Mouse (Mus musculus): ENCODE measurements at regions not wholly inside any gene's neighbourhood (a gene's known extent, or its start where the extent isn't known, plus 50 kb on each side); places are given as distances from the start of the nearest gene placed in this dataset.

- Histone ChIP-seq H3K4me1 (replicated peaks; ENCODE audit: control insufficient read depth, insufficient read depth, low read length) (no peaks in the 10 kb centered on the region), H3K27ac (ENCODE audit: low read length) (peak overlapping the region; percentile 47), H3K9ac (ENCODE audit: low read length) (no peak overlapping the region), H3K27me3 (ENCODE audit: control insufficient read depth, insufficient read depth, low read depth, low read length) (no peaks in the 10 kb centered on the region), H3K36me3 (ENCODE audit: control insufficient read depth, insufficient read depth, low read length) (no peaks in the 10 kb centered on the region), H3K9me3 (ENCODE audit: control insufficient read depth, low read length) (no peaks in the 10 kb centered on the region), H3K4me3 (ENCODE audit: low read length) (no peak overlapping the region), H3K4me2 (ENCODE audit: low read depth, low read length) (no peak overlapping the region)
- WGBS: 65% methylated on average over 6 of the region's 6 CpGs
- peak; percentile 57; the same call in 1 of the 2 replicates for ATAC-seq (ENCODE audit: low read depth)
Observed at GRCm38 (mm10) chr17:67569865-67570264, 62.7 kb downstream of the Lrrc30 start.

GRCm38 (mm10) chr17:67566216-67566615 is 66.3 kb downstream of the Lrrc30 start:
- no peak overlapping the region for H3K4me2 ChIP-seq (ENCODE audit: low read depth, low read length)
- no peak overlapping the region for H3K4me3 ChIP-seq (ENCODE audit: low read length)
- ATAC-seq (ENCODE audit: low read depth): 0 out of 2 replicates have a peak, but pooled peaks have one; percentile 30
- no peak overlapping the region for H3K27ac ChIP-seq (ENCODE audit: low read length)
- H3K27me3 ChIP-seq (ENCODE audit: control insufficient read depth, insufficient read depth, low read depth, low read length): no peaks in the 10 kb centered on the region
- whole genome bisulfite sequencing: 65% methylated on average over 11 of the region's 11 CpGs
- no peak overlapping the region for H3K9ac ChIP-seq (ENCODE audit: low read length)
- no peaks in the 10 kb centered on the region for H3K36me3 ChIP-seq (ENCODE audit: control insufficient read depth, insufficient read depth, low read length)
- no peaks in the 10 kb centered on the region for H3K9me3 ChIP-seq (ENCODE audit: control insufficient read depth, low read length)
- H3K4me1 ChIP-seq (replicated peaks; ENCODE audit: control insufficient read depth, insufficient read depth, low read length): no peaks in the 10 kb centered on the region

GRCm38 (mm10) chr17:67565746-67566145 is 66.8 kb downstream of the Lrrc30 start:
- H3K27me3 ChIP-seq (ENCODE audit: control insufficient read depth, insufficient read depth, low read depth, low read length): no peaks in the 10 kb centered on the region
- no peak overlapping the region for H3K9ac ChIP-seq (ENCODE audit: low read length)
- H3K36me3 ChIP-seq (ENCODE audit: control insufficient read depth, insufficient read depth, low read length): no peaks in the 10 kb centered on the region
- H3K4me1 ChIP-seq (replicated peaks; ENCODE audit: control insufficient read depth, insufficient read depth, low read length): no peaks in the 10 kb centered on the region
- no peak for ATAC-seq (ENCODE audit: low read depth)
- H3K4me3 ChIP-seq (ENCODE audit: low read length): no peak overlapping the region
- no peak overlapping the region for H3K4me2 ChIP-seq (ENCODE audit: low read depth, low read length)
- no peaks in the 10 kb centered on the region for H3K9me3 ChIP-seq (ENCODE audit: control insufficient read depth, low read length)
- peak overlapping the region; percentile 47; the same call in 1 of the 2 replicates for H3K27ac ChIP-seq (ENCODE audit: low read length)
- WGBS: 47% methylated on average over 3 of the region's 3 CpGs

GRCm38 (mm10) chr17:67564845-67565244 is 67.7 kb downstream of the Lrrc30 start:
- Histone ChIP-seq H3K27ac (ENCODE audit: low read length) (peak overlapping the region; percentile 75), H3K9me3 (ENCODE audit: control insufficient read depth, low read length) (no peaks in the 10 kb centered on the region), H3K4me1 (replicated peaks; ENCODE audit: control insufficient read depth, insufficient read depth, low read length) (no peaks in the 10 kb centered on the region), H3K9ac (ENCODE audit: low read length) (no peak overlapping the region), H3K4me2 (ENCODE audit: low read depth, low read length) (no peak overlapping the region), H3K4me3 (ENCODE audit: low read length) (no peak overlapping the region), H3K27me3 (ENCODE audit: control insufficient read depth, insufficient read depth, low read depth, low read length) (no peaks in the 10 kb centered on the region), H3K36me3 (ENCODE audit: control insufficient read depth, insufficient read depth, low read length) (no peaks in the 10 kb centered on the region)
- ATAC-seq (ENCODE audit: low read depth): peak; percentile 69
- 39% methylated on average over 3 of the region's 3 CpGs for WGBS

GRCm38 (mm10) chr17:67563036-67563435 is 69.5 kb downstream of the Lrrc30 start:
- no peaks in the 10 kb centered on the region for H3K36me3 ChIP-seq (ENCODE audit: control insufficient read depth, insufficient read depth, low read length)
- H3K4me3 ChIP-seq (ENCODE audit: low read length): no peak overlapping the region
- H3K4me2 ChIP-seq (ENCODE audit: low read depth, low read length): no peak overlapping the region
- H3K9me3 ChIP-seq (ENCODE audit: control insufficient read depth, low read length): no peaks in the 10 kb centered on the region
- ATAC-seq (ENCODE audit: low read depth): no peak
- H3K27ac ChIP-seq (ENCODE audit: low read length): no peak overlapping the region
- H3K27me3 ChIP-seq (ENCODE audit: control insufficient read depth, insufficient read depth, low read depth, low read length): no peaks in the 10 kb centered on the region
- no peak overlapping the region for H3K9ac ChIP-seq (ENCODE audit: low read length)
- WGBS: 70% methylated on average over 7 of the region's 7 CpGs
- H3K4me1 ChIP-seq (replicated peaks; ENCODE audit: control insufficient read depth, insufficient read depth, low read length): no peaks in the 10 kb centered on the region

GRCm38 (mm10) chr17:67561802-67562201 is 70.7 kb downstream of the Lrrc30 start:
- 40% methylated on average over 4 of the region's 4 CpGs for WGBS
- H3K9me3 ChIP-seq (ENCODE audit: control insufficient read depth, low read length): no peaks in the 10 kb centered on the region
- no peak overlapping the region for H3K4me2 ChIP-seq (ENCODE audit: low read depth, low read length)
- H3K27me3 ChIP-seq (ENCODE audit: control insufficient read depth, insufficient read depth, low read depth, low read length): no peaks in the 10 kb centered on the region
- ATAC-seq (ENCODE audit: low read depth): peak; percentile 31; the same call in 1 of the 2 replicates
- H3K4me1 ChIP-seq (replicated peaks; ENCODE audit: control insufficient read depth, insufficient read depth, low read length): no peaks in the 10 kb centered on the region
- no peaks in the 10 kb centered on the region for H3K36me3 ChIP-seq (ENCODE audit: control insufficient read depth, insufficient read depth, low read length)
- peak overlapping the region; percentile 48; the same call in 1 of the 2 replicates for H3K27ac ChIP-seq (ENCODE audit: low read length)
- no peak overlapping the region for H3K9ac ChIP-seq (ENCODE audit: low read length)
- H3K4me3 ChIP-seq (ENCODE audit: low read length): no peak overlapping the region

GRCm38 (mm10) chr17:67557351-67557870 is 75.1 kb downstream of the Lrrc30 start:
- 48% methylated on average over 7 of the region's 7 CpGs for WGBS
- no peaks in the 10 kb centered on the region for H3K9me3 ChIP-seq (ENCODE audit: control insufficient read depth, low read length)
- no peak for ATAC-seq (ENCODE audit: low read depth)
- H3K27me3 ChIP-seq (ENCODE audit: control insufficient read depth, insufficient read depth, low read depth, low read length): no peaks in the 10 kb centered on the region
- no peak overlapping the region for H3K27ac ChIP-seq (ENCODE audit: low read length)
- no peak overlapping the region for H3K4me2 ChIP-seq (ENCODE audit: low read depth, low read length)
- no peaks in the 10 kb centered on the region for H3K36me3 ChIP-seq (ENCODE audit: control insufficient read depth, insufficient read depth, low read length)
- H3K4me3 ChIP-seq (ENCODE audit: low read length): no peak overlapping the region
- no peaks in the 10 kb centered on the region for H3K4me1 ChIP-seq (replicated peaks; ENCODE audit: control insufficient read depth, insufficient read depth, low read length)
- no peak overlapping the region for H3K9ac ChIP-seq (ENCODE audit: low read length)

GRCm38 (mm10) chr17:67552581-67553139 is 79.9 kb downstream of the Lrrc30 start:
- Histone ChIP-seq H3K9ac (ENCODE audit: low read length) (no peak overlapping the region), H3K9me3 (ENCODE audit: control insufficient read depth, low read length) (peaks cover 3% of the 10 kb centered on the region; the same call in 1 of the 2 replicates), H3K4me2 (ENCODE audit: low read depth, low read length) (no peak overlapping the region), H3K36me3 (ENCODE audit: control insufficient read depth, insufficient read depth, low read length) (no peaks in the 10 kb centered on the region), H3K4me3 (ENCODE audit: low read length) (no peak overlapping the region), H3K27ac (ENCODE audit: low read length) (no peak overlapping the region), H3K4me1 (replicated peaks; ENCODE audit: control insufficient read depth, insufficient read depth, low read length) (no peaks in the 10 kb centered on the region), H3K27me3 (ENCODE audit: control insufficient read depth, insufficient read depth, low read depth, low read length) (no peaks in the 10 kb centered on the region)
- no peak for ATAC-seq (ENCODE audit: low read depth)
- 89% methylated on average over 21 of the region's 21 CpGs for WGBS

GRCm38 (mm10) chr17:67548966-67549700 is 83.4 kb downstream of the Lrrc30 start:
- no peak overlapping the region for H3K4me3 ChIP-seq (ENCODE audit: low read length)
- no peak overlapping the region for H3K9ac ChIP-seq (ENCODE audit: low read length)
- ATAC-seq (ENCODE audit: low read depth): no peak
- peaks cover 7% of the 10 kb centered on the region; the same call in 1 of the 2 replicates for H3K9me3 ChIP-seq (ENCODE audit: control insufficient read depth, low read length)
- H3K27ac ChIP-seq (ENCODE audit: low read length): no peak overlapping the region
- WGBS: 32% methylated on average over 11 of the region's 11 CpGs
- H3K36me3 ChIP-seq (ENCODE audit: control insufficient read depth, insufficient read depth, low read length): no peaks in the 10 kb centered on the region
- H3K4me1 ChIP-seq (replicated peaks; ENCODE audit: control insufficient read depth, insufficient read depth, low read length): no peaks in the 10 kb centered on the region
- no peaks in the 10 kb centered on the region for H3K27me3 ChIP-seq (ENCODE audit: control insufficient read depth, insufficient read depth, low read depth, low read length)
- no peak overlapping the region for H3K4me2 ChIP-seq (ENCODE audit: low read depth, low read length)
